Mouse (Mus musculus) stomach, embryonic 14.5 days (tissue): ENCODE results near the gene Taf10. TPM values are rescaled to one million over a fixed set of nuclear protein-coding genes. Genes with fewer than 3 reads are reported as not detected.

Source experiments
- ATAC-seq: fragments of 200-750 bp; cut with Nextera tagmentation; 2 replicates; pipeline ENCODE4 v1.8.0; 2017; ENCODE audit warnings: low read depth, moderate TSS enrichment; ENCODE audit not compliant: insufficient number of reproducible peaks, insufficient read depth, low FRiP score
- H3K27ac ChIP-seq: fragments of 300-500 bp; sonication (generic); 2 replicates; pipeline ENCODE4 v1.5.1; 2014; ENCODE audit warnings: mild to moderate bottlenecking, low read length, moderate library complexity, mixed read lengths
- H3K27me3 ChIP-seq: fragments of 300-500 bp; sonication (generic); 2 replicates; pipeline ENCODE4 v1.6.1; 2014; ENCODE audit warnings: low read length, control low read depth, mixed read lengths; ENCODE audit not compliant: control insufficient read depth, insufficient read depth
- H3K36me3 ChIP-seq: fragments of 300-500 bp; sonication (generic); 2 replicates; pipeline ENCODE4 v1.6.1; 2014; ENCODE audit warnings: mild to moderate bottlenecking, control low read depth, low read length, moderate library complexity, mixed read lengths; ENCODE audit not compliant: control insufficient read depth, insufficient read depth
- H3K4me1 ChIP-seq: fragments of 300-500 bp; sonication (generic); 2 replicates; pipeline ENCODE4 v1.6.1; 2014; ENCODE audit warnings: low read length, control low read depth, mixed read lengths; ENCODE audit not compliant: control insufficient read depth, insufficient read depth
- H3K4me2 ChIP-seq: fragments of 300-500 bp; sonication (generic); replicated peaks from 2 replicates; pipeline ENCODE4 v1.6.1; 2014; ENCODE audit warnings: low read depth, low read length, control low read depth
- H3K4me3 ChIP-seq: fragments of 300-500 bp; sonication (generic); 2 replicates; pipeline ENCODE4 v1.5.1; 2014; ENCODE audit warnings: low read depth, low read length, control low read depth
- H3K9ac ChIP-seq: fragments of 300-500 bp; sonication (generic); replicated peaks from 2 replicates; pipeline ENCODE4 v1.6.1; 2014; ENCODE audit warnings: low read depth, mild to moderate bottlenecking, control low read depth, low read length, moderate library complexity, mixed read lengths
- H3K9me3 ChIP-seq: fragments of 300-500 bp; sonication (generic); 2 replicates; pipeline ENCODE4 v1.6.1; 2016; ENCODE audit warnings: low read depth, low read length, control low read depth; ENCODE audit not compliant: control insufficient read depth
- WGBS: fragments of 180-500 bp; shearing (Covaris S2); extraction: QIAGEN DNeasy Blood & Tissue Kit; methylation state at CpG from one replicate; pipeline ENCODE4 v1.1.7; 2014; 5-methylcytosine and 5-hydroxymethylcytosine counted together
- polyA plus RNA-seq: library from polyadenylated mRNA; unstranded; fragments of >200 nt; fragmentation: Nextera tagmentation; extraction: Ambion mirVana; gene quantifications from 2 replicates; pipeline ENCODE4 v1.2.1, GENCODE M21; 2014

The Taf10 gene
- polyA plus RNA-seq, 1 experiment from 2014 or later = 135 TPM

- no peaks in the 10 kb centered on the region for H3K9me3 ChIP-seq
- H3K9ac ChIP-seq = no peak overlapping the region
- peaks cover 63% of the 10 kb centered on the region for H3K36me3 ChIP-seq
- no peaks in the 10 kb centered on the region for H3K4me1 ChIP-seq
- H3K4me2 ChIP-seq = no peak overlapping the region; the same call in 1 of the 2 replicates
- H3K27ac ChIP-seq = no peak overlapping the region
- WGBS = 11% methylated on average over 6 of the region's 6 CpGs
- H3K27me3 ChIP-seq = no peaks in the 10 kb centered on the region
- H3K4me3 ChIP-seq = no peak overlapping the region
- ATAC-seq = no peak
Measured at GRCm38 (mm10) chr7:105767729-105768165, 23.6 kb upstream of the Taf10 start.

DNA sequence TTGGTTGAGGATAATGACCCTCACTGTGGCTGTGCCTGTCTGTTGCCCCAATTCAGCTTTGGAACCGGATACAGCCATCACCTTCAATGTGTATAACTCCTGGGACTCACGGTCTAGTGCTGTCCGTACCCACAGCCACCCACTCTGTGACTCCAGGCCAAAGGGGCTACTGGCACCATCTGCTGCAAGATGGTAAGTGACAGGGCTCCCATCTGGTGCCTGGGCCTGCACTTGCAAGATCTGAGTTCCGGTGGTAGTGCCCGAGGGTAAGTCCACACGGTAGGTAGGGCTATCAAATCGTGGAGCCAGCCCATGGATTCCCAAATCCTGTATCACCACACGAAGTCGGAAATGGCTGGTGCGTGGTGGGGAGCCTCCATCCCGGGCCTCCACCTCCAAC is 20.2 kb upstream of the Taf10 start:
- Histone ChIP-seq H3K9ac (no peak overlapping the region), H3K27me3 (no peaks in the 10 kb centered on the region), H3K36me3 (peaks cover 58% of the 10 kb centered on the region), H3K4me1 (no peaks in the 10 kb centered on the region), H3K4me2 (no peak overlapping the region), H3K4me3 (no peak overlapping the region), H3K9me3 (no peaks in the 10 kb centered on the region), H3K27ac (no peak overlapping the region)
- ATAC-seq = no peak
- whole genome bisulfite sequencing = 92% methylated on average over 11 of the region's 11 CpGs

- 0 out of 2 replicates have a peak, but pooled peaks have one; percentile 24 for ATAC-seq
- peak overlapping the region; percentile 47 for H3K4me2 ChIP-seq
- peaks cover 71% of the 10 kb centered on the region for H3K36me3 ChIP-seq
- H3K27me3 ChIP-seq = no peaks in the 10 kb centered on the region
- no peak overlapping the region for H3K9ac ChIP-seq
- peak overlapping the region; percentile 13 for H3K4me3 ChIP-seq
- 46% methylated on average over 48 of the region's 55 CpGs for WGBS
- no peaks in the 10 kb centered on the region for H3K9me3 ChIP-seq
- H3K4me1 ChIP-seq = no peaks in the 10 kb centered on the region
- H3K27ac ChIP-seq = no peak overlapping the region
Measured at GRCm38 (mm10) chr7:105762517-105763270, 18.5 kb upstream of the Taf10 start.

GRCm38 (mm10) chr7:105761813-105762484 is 17.8 kb upstream of the Taf10 start:
- H3K27ac ChIP-seq = no peak overlapping the region
- no peaks in the 10 kb centered on the region for H3K27me3 ChIP-seq
- H3K9me3 ChIP-seq = no peaks in the 10 kb centered on the region
- 36% methylated on average over 51 of the region's 51 CpGs for WGBS
- peaks cover 75% of the 10 kb centered on the region for H3K36me3 ChIP-seq
- H3K4me1 ChIP-seq = no peaks in the 10 kb centered on the region
- H3K4me2 ChIP-seq = peak overlapping the region; percentile 47
- peak overlapping the region; percentile 13 for H3K4me3 ChIP-seq
- no peak overlapping the region for H3K9ac ChIP-seq
- ATAC-seq = 0 out of 2 replicates have a peak, but pooled peaks have one; percentile 46

GRCm38 (mm10) chr7:105753281-105753680 is 9.1 kb upstream of the Taf10 start:
- peaks cover 5% of the 10 kb centered on the region; the same call in 1 of the 2 replicates for H3K4me1 ChIP-seq
- no peak overlapping the region for H3K4me2 ChIP-seq
- ATAC-seq = no peak
- H3K9me3 ChIP-seq = no peaks in the 10 kb centered on the region
- no peak overlapping the region for H3K27ac ChIP-seq
- WGBS = 94% methylated on average over 10 of the region's 10 CpGs
- no peaks in the 10 kb centered on the region for H3K27me3 ChIP-seq
- peaks cover 53% of the 10 kb centered on the region for H3K36me3 ChIP-seq
- H3K9ac ChIP-seq = no peak overlapping the region
- H3K4me3 ChIP-seq = no peak overlapping the region

DNA sequence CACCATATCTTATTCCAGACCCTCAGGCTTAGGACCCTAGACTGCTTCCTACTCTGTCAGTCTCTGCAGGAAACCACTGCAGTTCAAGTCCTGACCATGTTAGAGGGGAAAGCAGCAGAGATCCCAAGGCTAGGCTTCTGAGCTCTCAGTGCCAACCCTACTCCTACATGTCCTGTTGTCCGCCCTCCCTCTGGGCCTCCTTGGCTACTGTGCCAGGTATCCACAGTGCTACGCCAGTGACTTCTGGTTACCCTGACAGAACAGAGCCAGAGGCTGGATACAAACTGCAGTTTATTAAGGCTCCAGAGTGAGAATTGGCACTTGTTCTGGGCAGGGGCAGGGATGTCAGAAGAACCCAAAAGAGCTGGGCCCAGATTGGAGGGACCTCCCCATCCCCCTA is 8.6 kb upstream of the Taf10 start:
- no peak; the same call in 1 of the 2 replicates for ATAC-seq
- peaks cover 47% of the 10 kb centered on the region for H3K36me3 ChIP-seq
- no peaks in the 10 kb centered on the region for H3K9me3 ChIP-seq
- WGBS = 98% methylated on average over 2 of the region's 2 CpGs
- no peak overlapping the region for H3K4me2 ChIP-seq
- H3K27me3 ChIP-seq = no peaks in the 10 kb centered on the region
- H3K4me1 ChIP-seq = peaks cover 5% of the 10 kb centered on the region; the same call in 1 of the 2 replicates
- H3K9ac ChIP-seq = no peak overlapping the region
- H3K27ac ChIP-seq = no peak overlapping the region
- H3K4me3 ChIP-seq = no peak overlapping the region

DNA sequence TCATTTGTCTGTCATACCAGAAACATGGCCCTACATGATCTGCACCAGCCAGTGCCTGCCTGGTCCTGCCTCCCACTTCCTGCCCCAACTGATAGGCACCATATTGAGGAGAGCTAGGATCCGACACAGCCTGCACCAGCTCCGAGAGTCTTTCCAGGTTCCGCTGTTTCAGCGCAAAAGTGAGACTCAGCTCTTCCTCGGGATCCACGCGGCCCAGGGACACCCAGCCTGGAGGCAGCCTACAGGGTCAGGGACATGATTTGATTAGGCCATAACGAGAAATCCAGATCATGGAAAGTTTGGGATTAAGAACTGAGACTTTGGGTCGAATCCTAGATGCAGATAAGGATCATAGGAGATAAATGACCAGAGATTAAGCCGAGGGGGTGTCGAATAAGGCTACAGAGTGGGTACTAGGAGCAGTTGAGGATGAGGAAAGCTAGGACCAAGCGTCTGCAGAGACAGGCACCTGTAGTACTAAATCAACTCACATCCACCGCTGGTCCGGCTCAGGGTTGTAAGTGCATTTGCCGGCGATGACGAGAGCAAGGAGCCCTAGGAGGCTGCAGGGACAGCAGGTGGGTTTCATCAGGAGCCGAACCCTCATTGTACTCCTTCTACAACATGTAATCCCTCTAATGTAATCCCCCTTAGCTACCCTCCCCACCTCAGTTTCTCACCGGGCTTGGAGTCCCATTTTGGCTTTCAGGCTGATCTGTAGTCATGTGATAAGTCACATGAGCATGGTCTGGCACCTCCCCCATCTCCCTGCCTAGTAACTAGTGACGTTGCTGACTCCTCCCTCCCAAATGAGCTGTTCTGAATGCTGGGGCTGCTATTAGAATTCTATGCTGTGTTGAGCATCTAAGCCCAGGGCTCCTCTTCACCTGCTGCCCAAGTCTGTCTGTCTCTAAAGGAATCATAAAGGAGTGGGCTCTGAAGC is 7.6 kb upstream of the Taf10 start, which contains the start of gene Tpp1:
Tpp1 (minus strand) TSS at position 745 of the 943 bp plus-strand sequence.
- peak within 1 kb of the TSS; percentile 22; the same call in 1 of the 2 replicates for H3K27ac ChIP-seq
- H3K4me3 ChIP-seq = peak within 1 kb of the TSS; percentile 60
- H3K9me3 ChIP-seq = no peaks in the 10 kb centered on the region
- WGBS = 19% methylated on average over 20 of the region's 20 CpGs
- ATAC-seq = peak; percentile 93
- peaks cover 5% of the 10 kb centered on the region; the same call in 1 of the 2 replicates for H3K4me1 ChIP-seq
- peak within 1 kb of the TSS; percentile 53 for H3K9ac ChIP-seq
- peaks cover 41% of the 10 kb centered on the region for H3K36me3 ChIP-seq
- H3K4me2 ChIP-seq = peak within 1 kb of the TSS; percentile 76
- H3K27me3 ChIP-seq = no peaks in the 10 kb centered on the region

DNA sequence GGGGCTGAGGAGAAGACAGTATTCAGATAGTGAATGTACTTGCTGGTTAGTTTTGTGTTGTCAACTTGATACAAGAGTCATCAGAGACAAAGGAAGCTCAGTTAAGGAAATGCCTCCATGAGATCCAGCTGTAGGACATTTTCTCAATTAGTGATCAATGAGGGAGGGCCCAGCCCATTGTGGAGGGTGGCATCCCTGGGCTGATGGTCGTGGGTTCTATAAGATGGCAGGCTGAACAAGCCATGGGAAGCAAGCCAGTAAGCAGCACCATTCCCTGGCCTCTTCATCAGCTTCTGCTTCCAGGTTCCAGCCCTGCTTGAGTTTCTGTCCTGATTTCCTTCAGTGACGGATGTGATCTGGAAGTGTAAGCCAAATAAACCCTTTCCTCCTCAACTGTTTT is 3.6 kb upstream of the Taf10 start:
- H3K9ac ChIP-seq = no peak overlapping the region
- no peaks in the 10 kb centered on the region for H3K9me3 ChIP-seq
- no peaks in the 10 kb centered on the region for H3K27me3 ChIP-seq
- H3K36me3 ChIP-seq = peaks cover 12% of the 10 kb centered on the region
- H3K4me2 ChIP-seq = no peak overlapping the region
- H3K27ac ChIP-seq = no peak overlapping the region
- H3K4me1 ChIP-seq = peaks cover 8% of the 10 kb centered on the region; the same call in 1 of the 2 replicates
- WGBS = 79% methylated on average over 2 of the region's 2 CpGs
- no peak for ATAC-seq
- H3K4me3 ChIP-seq = no peak overlapping the region
